Mouse (Mus musculus): ENCODE results near the gene Ppp1r10.
A peak's percentile ranks its signal among the peaks of the same experiment; 100 is the strongest.

The Ppp1r10 gene

GRCm38 (mm10) chr17:35903343-35903991 lies 12.8 kb upstream of the Ppp1r10 start:
- DNase-seq (ENCODE audit: low spot score), result no peak

GRCm38 (mm10) chr17:35903992-35904355 lies 12.3 kb upstream of the Ppp1r10 start:
- DNase-seq (ENCODE audit: low spot score), result no peak

- no peak for DNase-seq (ENCODE audit: low spot score)
These were observed 10.6 kb upstream of the Ppp1r10 start for GRCm38 (mm10) chr17:35905587-35905986.

- DNase-seq (ENCODE audit: low spot score), result no peak
These were observed 8.6 kb upstream of the Ppp1r10 start for GRCm38 (mm10) chr17:35907609-35908008.

- DNase-seq (ENCODE audit: low spot score), result no peak
These were observed 6.9 kb upstream of the Ppp1r10 start for GRCm38 (mm10) chr17:35909186-35909918.

GRCm38 (mm10) chr17:35909919-35910369 lies 6.3 kb upstream of the Ppp1r10 start, which contains the start of gene Atat1:
Gene Atat1, minus strand, starts transcription at chr17:35910075.
- DNase-seq (ENCODE audit: low spot score), result peak; percentile 95

- no peak for DNase-seq (ENCODE audit: low spot score)
These were observed 1.3 kb upstream of the Ppp1r10 start for GRCm38 (mm10) chr17:35914975-35915374.

GRCm38 (mm10) chr17:35915538-35916296 lies 517 bp upstream of the Ppp1r10 start:
- peak; percentile 53 for DNase-seq (ENCODE audit: low spot score)

- no peak for DNase-seq (ENCODE audit: low spot score)
These were observed 869 bp downstream of the Ppp1r10 start for GRCm38 (mm10) chr17:35917143-35917462.

GRCm38 (mm10) chr17:35917463-35918251 lies 1.4 kb downstream of the Ppp1r10 start:
- DNase-seq (ENCODE audit: low spot score), result peak; percentile 68

GRCm38 (mm10) chr17:35918276-35919059 lies 2.2 kb downstream of the Ppp1r10 start:
- DNase-seq (ENCODE audit: low spot score), result peak; percentile 57

- peak; percentile 98 for DNase-seq (ENCODE audit: low spot score)
These were observed 3.0 kb downstream of the Ppp1r10 start for GRCm38 (mm10) chr17:35919060-35919715.

GRCm38 (mm10) chr17:35919864-35920301 lies 3.6 kb downstream of the Ppp1r10 start:
- peak; percentile 76 for DNase-seq (ENCODE audit: low spot score)

- no peak for DNase-seq (ENCODE audit: low spot score)
These were observed 4.2 kb downstream of the Ppp1r10 start for GRCm38 (mm10) chr17:35920384-35920783.

GRCm38 (mm10) chr17:35920862-35921562 lies 4.8 kb downstream of the Ppp1r10 start:
- no peak for DNase-seq (ENCODE audit: low spot score)

GRCm38 (mm10) chr17:35921710-35922109 lies 5.5 kb downstream of the Ppp1r10 start:
- DNase-seq (ENCODE audit: low spot score), result no peak

- no peak for DNase-seq (ENCODE audit: low spot score)
These were observed 6.3 kb downstream of the Ppp1r10 start for GRCm38 (mm10) chr17:35922566-35922965.

- no peak for DNase-seq (ENCODE audit: low spot score)
These were observed 7.0 kb downstream of the Ppp1r10 start for GRCm38 (mm10) chr17:35923281-35923680.

GRCm38 (mm10) chr17:35927471-35927870 lies 11.2 kb downstream of the Ppp1r10 start:
- no peak for DNase-seq (ENCODE audit: low spot score)

- no peak for DNase-seq (ENCODE audit: low spot score)
These were observed 13.3 kb downstream of the Ppp1r10 start for GRCm38 (mm10) chr17:35929534-35929933.

Measured in c-Kit-positive CD71-positive TER-119-positive erythroid progenitor cells, embryonic 14.5 days (primary cell).